Mouse (Mus musculus) liver, adult 2 months (tissue): Measurements from ENCODE around the gene Scn4b.

Experiments
- CTCF ChIP-seq: fragments of 200-500 bp; IDR thresholded peaks from 2 replicates; pipeline ENCODE4 v1.5.1; 2011; ENCODE audit warnings: low read depth, low read length, control low read depth
- POLR2A ChIP-seq: fragments of 200-500 bp; IDR thresholded peaks from 2 replicates; pipeline ENCODE4 v1.6.1; 2011; ENCODE audit warnings: low read length, control low read depth; ENCODE audit not compliant: insufficient read depth; ENCODE audit errors: extremely low read depth

GRCm38 (mm10) chr9:45130119-45130518, 8.1 kb upstream of the Scn4b start:
- TF ChIP-seq CTCF = no peak
- no peak for TF ChIP-seq POLR2A
